Mouse (Mus musculus): ENCODE results near the gene Slc22a7.

Gene Slc22a7

DNA sequence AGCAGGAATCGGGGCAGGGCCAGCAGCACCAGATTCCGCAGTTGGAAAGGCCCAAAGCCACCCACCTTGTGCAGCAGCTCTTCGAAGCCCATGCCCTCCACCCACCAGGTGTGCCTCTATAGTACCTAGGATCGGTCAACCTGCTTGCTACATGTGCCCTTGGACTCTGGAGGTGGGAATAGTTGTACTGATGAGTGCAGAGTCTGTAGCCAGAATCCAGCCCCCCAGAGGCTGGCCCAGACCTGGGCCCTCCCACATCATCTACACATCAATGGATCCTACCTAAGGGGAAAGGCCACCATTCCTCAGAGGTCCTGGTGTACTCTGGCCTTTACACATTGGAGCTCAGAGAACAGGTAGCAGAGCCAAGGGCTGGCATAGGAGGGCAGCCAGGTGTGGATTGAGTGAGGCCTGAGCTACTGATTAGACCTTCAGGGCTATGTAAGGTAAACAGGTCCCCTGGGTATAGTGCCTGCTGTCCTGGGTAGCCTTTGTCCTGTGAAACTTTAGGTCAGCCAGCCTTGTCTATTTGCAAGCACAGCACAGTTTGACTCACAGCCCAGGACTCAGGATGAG is at the start of gene Slc22a7:
Gene Slc22a7 (minus strand): TSS at position 160 of the 576 bp plus-strand sequence.
- DNase-seq (ENCODE audit: extremely low read depth, low read depth): no peak

GRCm38 (mm10) chr17:46487431-46487830 is 49.2 kb upstream of the Slc22a7 start, which contains the start of gene Ttbk1:
Gene Ttbk1 (minus strand): TSS chr17:46487675.
- DNase-seq (ENCODE audit: extremely low read depth, low read depth): no peak

- no peak for DNase-seq (ENCODE audit: extremely low read depth, low read depth)
Observed at GRCm38 (mm10) chr17:46486995-46487394, 48.7 kb upstream of the Slc22a7 start.

DNA sequence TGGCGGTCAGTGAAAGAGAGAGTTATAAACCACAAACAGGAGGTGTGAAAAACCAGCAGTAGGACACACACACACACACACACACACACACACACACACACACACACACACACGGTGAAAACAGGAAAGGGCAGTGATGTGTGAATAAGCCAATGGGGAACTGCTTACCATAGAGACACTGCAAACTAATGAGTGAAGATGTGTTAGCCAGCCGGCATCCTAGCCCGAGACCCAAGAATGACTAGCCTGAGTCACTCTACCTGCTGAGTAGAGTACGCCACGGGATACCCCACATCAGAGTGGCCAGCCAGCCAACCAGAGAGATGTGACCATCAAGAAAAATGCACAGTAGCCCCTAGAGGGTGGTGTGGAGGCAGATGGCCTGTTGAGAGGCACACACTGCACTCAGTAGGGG is 46.2 kb upstream of the Slc22a7 start:
- DNase-seq (ENCODE audit: extremely low read depth, low read depth): no peak

- DNase-seq (ENCODE audit: extremely low read depth, low read depth): no peak
Observed at GRCm38 (mm10) chr17:46484021-46484431, 45.8 kb upstream of the Slc22a7 start.

GRCm38 (mm10) chr17:46483561-46484001 is 45.3 kb upstream of the Slc22a7 start:
- DNase-seq (ENCODE audit: extremely low read depth, low read depth): no peak

GRCm38 (mm10) chr17:46477286-46477685 is 39.0 kb upstream of the Slc22a7 start:
- no peak for DNase-seq (ENCODE audit: extremely low read depth, low read depth)

GRCm38 (mm10) chr17:46476601-46477000 is 38.3 kb upstream of the Slc22a7 start:
- no peak for DNase-seq (ENCODE audit: extremely low read depth, low read depth)

GRCm38 (mm10) chr17:46467830-46468229 is 29.6 kb upstream of the Slc22a7 start:
- no peak for DNase-seq (ENCODE audit: extremely low read depth, low read depth)

- DNase-seq (ENCODE audit: extremely low read depth, low read depth): no peak
Observed at GRCm38 (mm10) chr17:46462226-46462625, 24.0 kb upstream of the Slc22a7 start.

DNA sequence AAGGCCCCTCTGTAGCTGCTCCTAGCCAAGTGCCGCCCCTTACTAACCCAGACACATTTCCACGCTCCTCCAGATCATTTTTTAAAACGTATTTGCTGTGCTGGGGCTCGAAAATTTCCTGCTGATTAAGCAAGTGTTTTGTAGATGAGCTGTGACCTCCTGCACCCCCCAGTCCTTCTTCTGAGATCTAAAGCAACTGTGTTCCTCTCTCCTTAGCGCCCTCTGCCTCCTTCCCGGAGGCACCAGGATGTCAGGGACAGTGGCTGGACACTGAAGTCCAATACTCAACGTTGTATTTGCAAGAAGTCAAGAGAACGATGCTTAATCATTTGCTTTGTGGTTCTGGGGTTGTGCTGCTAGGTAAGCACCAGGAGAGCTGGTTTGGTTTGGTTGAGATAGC is 23.1 kb upstream of the Slc22a7 start:
- no peak for DNase-seq (ENCODE audit: extremely low read depth, low read depth)

GRCm38 (mm10) chr17:46460673-46461072 is 22.4 kb upstream of the Slc22a7 start:
- DNase-seq (ENCODE audit: extremely low read depth, low read depth): no peak

DNA sequence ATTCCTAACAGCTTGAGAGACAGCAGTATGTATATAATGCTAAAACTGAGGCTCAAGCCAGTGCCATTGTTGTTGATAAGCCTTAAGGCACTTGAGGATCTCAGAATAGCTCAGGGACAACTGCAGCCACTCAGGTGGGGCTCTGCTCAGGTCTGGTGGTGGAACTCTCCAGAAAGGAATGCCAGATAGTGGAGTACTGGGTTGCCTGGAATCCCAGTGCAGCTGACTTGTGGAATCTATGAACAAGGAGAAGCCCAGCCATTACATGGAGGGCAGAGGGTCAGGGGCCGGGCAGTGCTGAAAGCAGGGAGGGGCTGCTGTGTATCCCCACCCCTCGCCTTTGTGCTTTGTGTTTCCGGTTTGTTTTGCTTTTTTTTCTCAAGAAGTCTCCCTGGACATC is 20.2 kb upstream of the Slc22a7 start:
- no peak for DNase-seq (ENCODE audit: extremely low read depth, low read depth)

DNA sequence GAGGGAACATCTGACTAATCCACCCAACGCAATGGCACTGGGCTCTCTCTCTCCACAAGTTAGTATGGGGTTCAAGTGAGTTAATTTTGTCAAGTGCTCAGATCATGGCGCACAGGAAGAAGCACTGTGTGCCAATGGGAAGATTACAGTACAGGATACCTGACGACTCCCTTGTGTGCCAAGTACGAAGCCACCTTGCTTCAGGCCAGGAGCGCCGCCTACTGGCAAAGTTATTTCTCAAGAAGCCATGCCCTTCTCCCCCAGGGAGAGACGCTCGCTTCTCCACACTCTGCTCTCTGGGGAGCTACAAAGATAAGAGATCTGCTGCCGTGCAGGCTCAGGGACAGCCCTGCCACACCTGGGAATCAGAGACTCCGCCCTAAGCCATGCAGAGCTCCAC is 19.5 kb upstream of the Slc22a7 start:
- peak; percentile 54 for DNase-seq (ENCODE audit: extremely low read depth, low read depth)

DNA sequence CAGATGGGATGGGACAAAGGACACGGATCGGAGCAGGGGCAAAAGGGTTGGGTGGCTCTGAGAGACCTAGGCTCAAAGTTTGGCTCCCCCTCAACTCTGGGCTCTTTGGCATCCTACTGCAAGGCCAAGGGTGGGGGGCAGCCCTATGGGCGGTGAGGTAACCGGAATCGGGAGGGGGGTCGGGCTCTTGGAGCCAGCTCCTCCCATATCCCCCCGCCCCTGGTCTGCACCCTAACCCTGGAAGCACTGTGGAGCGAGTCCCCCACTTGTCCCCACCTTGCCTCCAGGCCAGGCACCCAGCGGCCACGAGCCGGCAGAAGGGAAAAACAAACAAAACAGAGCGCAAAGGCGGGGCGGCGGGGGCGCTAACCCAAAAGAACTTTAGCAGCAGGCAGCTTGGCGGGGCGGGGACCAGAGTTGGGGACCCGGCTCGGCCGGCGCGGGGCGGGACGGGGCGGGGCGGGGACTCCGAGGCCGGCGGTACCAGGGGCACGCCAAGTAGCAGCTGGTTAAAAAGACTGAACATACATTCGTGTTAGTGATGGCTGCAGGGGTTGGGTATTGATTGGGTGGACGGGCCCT is 16.9 kb upstream of the Slc22a7 start:
- DNase-seq (ENCODE audit: extremely low read depth, low read depth): no peak

DNA sequence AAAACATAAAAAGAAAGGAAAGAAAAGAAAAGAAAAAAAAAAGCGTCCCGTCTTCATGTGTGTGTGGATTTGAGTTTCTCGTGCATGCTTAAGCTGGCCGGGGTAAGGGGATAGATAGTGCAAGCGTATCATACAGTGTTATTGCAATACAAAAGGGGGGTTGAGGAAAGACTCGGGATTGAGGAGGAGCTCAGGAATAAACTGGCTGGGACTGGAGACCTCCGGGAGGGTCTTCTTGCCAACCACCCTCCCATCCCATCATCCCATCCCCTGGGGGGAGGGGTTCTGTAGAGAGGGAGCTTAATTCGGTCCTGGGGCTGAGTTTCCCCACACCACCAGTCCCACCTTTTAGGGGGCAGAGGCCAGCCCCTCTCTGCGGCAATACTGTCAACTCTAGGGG is 16.3 kb upstream of the Slc22a7 start:
- no peak for DNase-seq (ENCODE audit: extremely low read depth, low read depth)

DNA sequence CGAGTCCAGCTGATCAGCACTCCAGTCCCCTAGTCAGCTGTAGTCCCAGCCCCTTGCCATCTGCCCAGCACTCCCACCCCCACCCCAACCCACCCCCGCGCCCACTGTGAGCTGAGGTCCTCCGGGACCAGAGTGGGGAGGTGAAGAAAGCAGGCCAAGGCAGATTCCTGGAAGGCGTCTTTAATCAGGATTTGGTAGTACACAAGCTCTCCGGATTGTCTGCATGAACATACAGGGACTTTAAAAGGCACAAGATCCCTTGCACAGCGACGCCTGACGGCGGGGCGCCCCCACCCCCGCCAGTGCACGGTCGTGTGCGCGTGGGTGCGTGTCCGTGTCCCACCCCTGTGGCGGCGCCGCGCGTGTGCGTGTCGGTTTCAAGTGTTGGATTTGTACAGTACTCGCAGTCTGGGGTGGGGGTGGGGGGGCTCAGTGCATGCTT is 15.7 kb upstream of the Slc22a7 start:
- no peak for DNase-seq (ENCODE audit: extremely low read depth, low read depth)

GRCm38 (mm10) chr17:46453302-46453948 is 15.2 kb upstream of the Slc22a7 start:
- no peak for DNase-seq (ENCODE audit: extremely low read depth, low read depth)

DNA sequence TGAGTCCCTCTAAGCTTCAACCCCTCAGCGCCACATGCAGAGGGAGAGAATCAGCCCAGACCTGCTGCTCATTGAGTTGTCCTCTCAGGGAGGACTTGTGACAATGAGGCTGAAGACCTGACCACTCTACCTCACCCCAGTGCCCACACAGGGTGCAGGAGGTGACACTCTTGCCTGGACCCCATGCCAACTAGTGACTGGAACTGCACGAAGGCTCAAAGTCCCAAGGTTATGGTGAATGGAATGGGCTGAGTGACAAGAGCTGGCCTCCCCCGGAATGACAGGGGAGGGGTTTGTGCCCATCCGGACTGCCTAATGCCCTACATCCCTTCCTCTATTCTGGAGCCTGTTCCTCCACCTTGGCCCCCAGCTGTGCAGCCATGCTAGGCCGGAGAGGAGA is 14.4 kb upstream of the Slc22a7 start:
- DNase-seq (ENCODE audit: extremely low read depth, low read depth): no peak

GRCm38 (mm10) chr17:46446264-46446663 is 8.0 kb upstream of the Slc22a7 start:
- no peak for DNase-seq (ENCODE audit: extremely low read depth, low read depth)

DNA sequence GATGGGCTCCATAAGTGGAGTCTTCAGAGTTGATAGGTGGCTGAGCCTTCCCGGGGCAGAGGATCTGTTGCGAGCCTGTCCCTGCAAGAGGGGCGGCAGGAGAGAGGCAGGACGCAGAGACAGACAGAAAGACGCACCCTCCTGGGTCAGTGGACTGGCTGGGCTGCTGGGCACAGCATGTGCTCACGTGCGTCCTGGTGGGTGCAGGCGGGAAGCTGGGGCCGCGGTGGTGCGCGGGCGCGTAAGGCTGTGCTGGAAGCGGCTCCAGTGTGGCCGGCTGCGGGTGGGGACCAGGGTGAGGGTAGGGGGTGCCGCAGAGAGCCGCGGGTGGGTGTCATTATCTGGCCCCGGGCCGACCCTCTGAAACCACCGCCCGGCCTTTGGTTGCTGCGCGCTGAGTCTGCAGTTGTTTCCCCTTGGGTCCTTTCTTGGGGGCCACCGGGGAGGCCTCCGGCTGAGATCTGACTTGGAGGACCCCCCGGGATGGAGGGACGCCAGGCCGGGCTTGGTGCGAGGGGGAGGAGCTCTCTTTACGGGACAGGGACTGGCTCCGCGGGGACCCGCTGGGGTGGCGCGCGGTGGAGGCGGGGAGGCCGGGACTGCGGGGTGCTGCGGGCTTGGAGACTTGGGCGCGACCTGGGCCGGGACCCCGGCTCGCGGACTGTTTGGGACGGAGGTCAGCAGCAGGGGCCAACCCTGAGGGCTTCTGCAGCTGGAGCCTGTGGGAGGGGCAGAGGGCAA is 6.8 kb upstream of the Slc22a7 start:
- DNase-seq (ENCODE audit: extremely low read depth, low read depth): no peak

DNA sequence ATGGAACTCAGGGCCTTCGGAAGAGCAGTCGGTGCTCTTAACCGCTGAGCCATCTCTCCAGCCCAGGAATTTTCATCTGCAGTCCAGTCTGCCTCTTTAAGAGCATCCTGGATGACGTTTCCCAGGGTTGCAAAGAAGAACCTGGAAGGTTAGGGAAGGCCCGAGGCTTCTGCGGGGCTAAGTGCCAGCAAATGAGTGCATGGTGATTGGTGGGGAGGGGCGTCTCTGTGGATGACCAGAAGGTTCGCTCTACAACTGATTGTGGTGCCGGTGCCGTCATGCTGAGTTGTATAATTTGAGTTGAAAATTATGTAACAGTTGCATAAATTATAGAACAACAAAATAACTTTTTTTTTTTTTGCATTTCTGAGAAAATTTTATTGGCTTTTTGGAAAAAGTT is 919 bp upstream of the Slc22a7 start:
- DNase-seq (ENCODE audit: extremely low read depth, low read depth): no peak
